ENCODE assay signal across 9 mouse cellular contexts in genomic region chr2:92427882-92428281, GRCm38 (mm10). TPM values are rescaled to one million over a fixed set of nuclear protein-coding genes. Genes with fewer than 3 reads are reported as not detected.
A peak's percentile ranks its signal among the peaks of the same experiment; 100 is the strongest.
DNase-seq lines count a peak whose midpoint lies in the region; ATAC-seq and TF ChIP-seq lines count a peak whose summit lies in the region.
"Had no signal": no experiment of that assay in that cellular context is flagged by ENCODE, and none has a peak within 500 bp of the region (broad histone marks: within the 10 kb centered on the region; RNA-seq: fewer than 3 reads in every experiment).

No protein-coding gene starts in this region.

- peak overlapping the region; percentile 68 for H3K27ac ChIP-seq in forebrain, postnatal 0 days (ENCODE audit: low read depth, low read length)
- H3K27ac ChIP-seq in lung, embryonic 15.5 days = peak overlapping the region; percentile 72
- peak overlapping the region; percentile 81 for H3K27ac ChIP-seq in stomach, embryonic 15.5 days

- H3K27me3 ChIP-seq in forebrain, postnatal 0 days (ENCODE audit: insufficient read depth, low read length) = no peaks in the 10 kb centered on the region
- no peaks in the 10 kb centered on the region for H3K27me3 ChIP-seq in lung, embryonic 15.5 days
- H3K27me3 ChIP-seq in stomach, embryonic 15.5 days (replicated peaks) = no peaks in the 10 kb centered on the region

- H3K4me2 ChIP-seq in forebrain, postnatal 0 days (ENCODE audit: low read depth) = peak overlapping the region; percentile 15; the same call in 1 of the 2 replicates
- H3K4me2 ChIP-seq in lung, embryonic 15.5 days = no peak overlapping the region
- H3K4me2 ChIP-seq in stomach, embryonic 15.5 days = no peak overlapping the region

- WGBS in forebrain, postnatal 0 days = 41% methylated on average over 6 of the region's 6 CpGs
- WGBS in lung, embryonic 15.5 days = 30% methylated on average over 6 of the region's 6 CpGs
- WGBS in stomach, embryonic 15.5 days = 42% methylated on average over 6 of the region's 6 CpGs

- DNase-seq in ovary, adult 18-20 months (ENCODE audit: low spot score) = peak; percentile 47
- no peak for DNase-seq in ovary, postnatal 14 days (ENCODE audit: low spot score)
- DNase-seq in forebrain, postnatal 0 days = peak; percentile 74
- DNase-seq in heart, postnatal 10 days = peak; percentile 85 to 91
- DNase-seq in layer of hippocampus, adult 8-10 months (ENCODE audit: low spot score in 2 of 2) = peak; percentile 84 to 86
- no peak for DNase-seq in spleen, postnatal 36 days (ENCODE audit: low spot score in 2 of 2)

- peak; percentile 67 for ATAC-seq in forebrain, postnatal 0 days
- ATAC-seq in lung, embryonic 15.5 days (ENCODE audit: borderline replicate concordance, extremely low read depth, low FRiP score, low TSS enrichment) = peak; percentile 62; the same call in 1 of the 2 replicates
- ATAC-seq in stomach, embryonic 15.5 days (ENCODE audit: insufficient read depth, low FRiP score, low read depth) = peak; percentile 82

- TF ChIP-seq CTCF in forebrain, postnatal 0 days (IDR thresholded peaks at IDR 0.05; ENCODE audit: low read depth) = no peak

- peaks cover 21% of the 10 kb centered on the region for H3K36me3 ChIP-seq in forebrain, postnatal 0 days (ENCODE audit: insufficient read depth)
- H3K36me3 ChIP-seq in lung, embryonic 15.5 days = peaks cover 9% of the 10 kb centered on the region; the same call in 1 of the 2 replicates
- H3K36me3 ChIP-seq in stomach, embryonic 15.5 days = 0 out of 2 replicates have a peak, but pooled peaks cover 7% of the 10 kb centered on the region

- H3K9ac ChIP-seq in forebrain, postnatal 0 days = no peak overlapping the region
- H3K9ac ChIP-seq in lung, embryonic 15.5 days = no peak overlapping the region
- no peak overlapping the region for H3K9ac ChIP-seq in stomach, embryonic 15.5 days

- H3K4me3 ChIP-seq in forebrain, postnatal 0 days (ENCODE audit: low read depth, low read length) = no peak overlapping the region
- H3K4me3 ChIP-seq in lung, embryonic 15.5 days = no peak overlapping the region
- no peak overlapping the region for H3K4me3 ChIP-seq in stomach, embryonic 15.5 days (replicated peaks)

- intact Hi-C loops in heart, postnatal 10 days (cut with DNase I) = no loop called here

- no peaks in the 10 kb centered on the region for H3K9me3 ChIP-seq in forebrain, postnatal 0 days (ENCODE audit: low read length)
- no peaks in the 10 kb centered on the region for H3K9me3 ChIP-seq in lung, embryonic 15.5 days
- no peaks in the 10 kb centered on the region for H3K9me3 ChIP-seq in stomach, embryonic 15.5 days

- peaks cover 36% of the 10 kb centered on the region for H3K4me1 ChIP-seq in forebrain, postnatal 0 days (ENCODE audit: insufficient read depth)
- peaks cover 92% of the 10 kb centered on the region for H3K4me1 ChIP-seq in lung, embryonic 15.5 days
- H3K4me1 ChIP-seq in stomach, embryonic 15.5 days = peaks cover 72% of the 10 kb centered on the region

RNA-seq across cellular contexts. Expression of gene Cry2, which starts 6.0 kb away (rescaled TPM):
- 26.5 and 36.7 TPM in 2 replicates for total RNA-seq in forebrain, postnatal 0 days (2014; rRNA removed)
- polyA plus RNA-seq in forebrain, postnatal 0 days (2015; fragmentation: Nextera tagmentation; extraction: Ambion mirVana) = 28.5 and 43.2 TPM in 2 replicates
- total RNA-seq in heart, postnatal 10 days (2021) = 10 to 100 TPM; 25.6 to 30.9 TPM
- total RNA-seq in layer of hippocampus, adult 8-10 months (2022) = 100 to 1,000 TPM; 105 to 117 (median 110) TPM
- polyA plus RNA-seq in lung, embryonic 15.5 days (2015; fragmentation: Nextera tagmentation; extraction: Ambion mirVana) = 23.6 and 25.7 TPM in 2 replicates
- polyA plus RNA-seq in stomach, embryonic 15.5 days (2015; fragmentation: Nextera tagmentation; extraction: Ambion mirVana) = 19.2 and 23.6 TPM in 2 replicates

RNA-seq across cellular contexts. Expression of gene Mapk8ip1, which starts 26.8 kb away (rescaled TPM):
- total RNA-seq in forebrain, postnatal 0 days (2014; rRNA removed) = 223 and 225 TPM in 2 replicates
- polyA plus RNA-seq in forebrain, postnatal 0 days (2015; fragmentation: Nextera tagmentation; extraction: Ambion mirVana) = 129 and 150 TPM in 2 replicates
- 10 to 100 TPM in 1 of 2 experiments, 1 to 10 TPM in 1; 9.3 to 10.3 TPM for total RNA-seq in heart, postnatal 10 days (2021)
- total RNA-seq in layer of hippocampus, adult 8-10 months (2022) = 100 to 1,000 TPM; 287 to 306 (median 298) TPM
- 15.1 and 15.2 TPM in 2 replicates for polyA plus RNA-seq in lung, embryonic 15.5 days (2015; fragmentation: Nextera tagmentation; extraction: Ambion mirVana)
- 23.4 and 24.6 TPM in 2 replicates for polyA plus RNA-seq in stomach, embryonic 15.5 days (2015; fragmentation: Nextera tagmentation; extraction: Ambion mirVana)

RNA-seq across cellular contexts. Expression of gene Slc35c1, which starts 32.5 kb away (rescaled TPM):
- total RNA-seq in forebrain, postnatal 0 days (2014; rRNA removed) = 4.6 and 9.1 TPM in 2 replicates
- polyA plus RNA-seq in forebrain, postnatal 0 days (2015; fragmentation: Nextera tagmentation; extraction: Ambion mirVana) = 13.1 and 14.4 TPM in 2 replicates
- total RNA-seq in heart, postnatal 10 days (2021) = 1 to 10 TPM; 6.7 to 6.9 TPM
- total RNA-seq in layer of hippocampus, adult 8-10 months (2022) = 10 to 100 TPM; 13.2 to 17.1 (median 14.7) TPM
- 15.6 and 16.7 TPM in 2 replicates for polyA plus RNA-seq in lung, embryonic 15.5 days (2015; fragmentation: Nextera tagmentation; extraction: Ambion mirVana)
- 27.1 and 31.0 TPM in 2 replicates for polyA plus RNA-seq in stomach, embryonic 15.5 days (2015; fragmentation: Nextera tagmentation; extraction: Ambion mirVana)

RNA-seq across cellular contexts. Expression of gene 1700029I15Rik, which starts 45.5 kb away (rescaled TPM):
- 2.3 and 2.6 TPM in 2 replicates for total RNA-seq in forebrain, postnatal 0 days (2014; rRNA removed)
- polyA plus RNA-seq in forebrain, postnatal 0 days (2015; fragmentation: Nextera tagmentation; extraction: Ambion mirVana) = 2.4 and 3.1 TPM in 2 replicates
- total RNA-seq in heart, postnatal 10 days (2021) = 1 to 10 TPM; 2.0 to 2.1 TPM
- 1 to 10 TPM; 4.4 to 8.1 (median 6.4) TPM for total RNA-seq in layer of hippocampus, adult 8-10 months (2022)
- polyA plus RNA-seq in lung, embryonic 15.5 days (2015; fragmentation: Nextera tagmentation; extraction: Ambion mirVana) = 2.5 and 3.0 TPM in 2 replicates
- 3.4 and 4.0 TPM in 2 replicates for polyA plus RNA-seq in stomach, embryonic 15.5 days (2015; fragmentation: Nextera tagmentation; extraction: Ambion mirVana)

RNA-seq across cellular contexts. Expression of gene Large2, which starts 53.2 kb away (rescaled TPM):
- total RNA-seq in forebrain, postnatal 0 days (2014; rRNA removed) = 0.10 and 1.8 TPM in 2 replicates
- polyA plus RNA-seq in forebrain, postnatal 0 days (2015; fragmentation: Nextera tagmentation; extraction: Ambion mirVana) = 1.1 and 1.5 TPM in 2 replicates
- total RNA-seq in heart, postnatal 10 days (2021) = under 1 TPM; 0.10 to 0.99 TPM
- total RNA-seq in layer of hippocampus, adult 8-10 months (2022) = 1 to 10 TPM in 3 of 4 experiments, under 1 TPM in 1; 0.54 to 1.9 (median 1.2) TPM
- polyA plus RNA-seq in lung, embryonic 15.5 days (2015; fragmentation: Nextera tagmentation; extraction: Ambion mirVana) = 17.0 and 18.7 TPM in 2 replicates
- 13.4 and 13.9 TPM in 2 replicates for polyA plus RNA-seq in stomach, embryonic 15.5 days (2015; fragmentation: Nextera tagmentation; extraction: Ambion mirVana)
- total RNA-seq: MEL had no signal

Comparison
In these comparisons a context has a peak if more than half of its experiments do, and no peak if none do; other contexts are left out.
1. DNase-seq: peak in ovary, adult 18-20 months (single experiment), forebrain, postnatal 0 days (single experiment), heart, postnatal 10 days (2 of 2) and layer of hippocampus, adult 8-10 months (2 of 2); none in ovary, postnatal 14 days (single experiment) and spleen, postnatal 36 days (0 of 2).
2. RNA of gene Mapk8ip1, which starts 26.8 kb away (total RNA-seq): 287 to 306 TPM in layer of hippocampus, adult 8-10 months and 223 to 225 TPM in forebrain, postnatal 0 days; 9.3 to 10.3 TPM in heart, postnatal 10 days; every median in the first group is over 10 times any median in the second.
3. Peak in every context shown above with its lines, with median percentiles within 50 percentile points of each other: ATAC-seq and H3K27ac ChIP-seq.